Mouse (Mus musculus) CD4-positive, CD25-positive, alpha-beta regulatory T cell, adult 2 months (primary cell): ENCODE data around the gene Fstl4.
"Not testable (repeated sequence)": the region's sequence is repeated elsewhere in the genome, so short reads cannot be mapped to it uniquely, and the experiment has no call there.

ENCODE experiments used
- DNase-seq: peaks from one replicate; pipeline ENCODE4 v3.0.0-alpha.2; 2012; ENCODE audit warnings: low read depth, low spot score

Fstl4 gene

DNA sequence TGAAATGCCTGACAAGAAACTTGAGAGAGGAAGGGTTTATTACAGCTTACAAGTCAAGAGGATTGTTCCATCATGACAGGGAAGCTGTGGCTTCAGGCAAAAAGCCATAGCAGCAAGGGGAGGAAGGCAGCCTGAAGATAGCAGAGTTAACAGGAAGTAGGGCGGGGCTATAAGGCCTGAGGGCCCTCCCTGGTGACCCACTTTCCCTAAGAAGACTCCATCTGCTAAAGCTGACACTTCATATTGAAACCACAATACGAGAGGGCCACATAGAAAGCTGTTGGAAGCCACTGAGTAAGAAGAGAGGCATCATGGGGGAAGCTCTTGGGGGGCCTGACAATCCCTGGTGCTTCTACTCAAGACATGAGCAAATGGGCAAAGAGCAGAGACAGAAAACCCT, 364.2 kb downstream of the Fstl4 start:
- DNase-seq: peak; percentile 56

- DNase-seq: peak; percentile 46
Observed at GRCm38 (mm10) chr11:53132406-53133035, 368.1 kb downstream of the Fstl4 start.

GRCm38 (mm10) chr11:53136371-53136770, 371.9 kb downstream of the Fstl4 start:
- DNase-seq: no peak

DNA sequence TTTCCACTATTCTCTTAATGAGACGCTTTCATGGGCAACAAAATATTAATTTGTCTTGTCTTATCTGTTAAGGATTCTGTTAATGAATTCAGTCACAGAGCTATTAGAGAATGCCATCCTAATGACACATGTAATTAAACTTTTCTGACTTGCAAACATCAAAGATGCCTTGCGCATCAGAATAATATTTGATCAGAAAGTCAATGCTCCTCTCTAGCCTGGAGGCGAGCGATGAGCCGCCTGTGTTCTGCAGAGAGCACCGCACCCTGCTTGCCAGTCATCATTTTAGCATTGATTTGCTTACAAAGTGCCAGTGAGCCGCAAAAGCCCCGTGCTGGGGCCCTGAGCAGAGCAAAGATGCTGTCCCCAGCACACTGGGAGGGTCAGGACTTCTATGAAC, 372.9 kb downstream of the Fstl4 start:
- no peak for DNase-seq

GRCm38 (mm10) chr11:53138212-53138611, 373.8 kb downstream of the Fstl4 start:
- no peak for DNase-seq

DNA sequence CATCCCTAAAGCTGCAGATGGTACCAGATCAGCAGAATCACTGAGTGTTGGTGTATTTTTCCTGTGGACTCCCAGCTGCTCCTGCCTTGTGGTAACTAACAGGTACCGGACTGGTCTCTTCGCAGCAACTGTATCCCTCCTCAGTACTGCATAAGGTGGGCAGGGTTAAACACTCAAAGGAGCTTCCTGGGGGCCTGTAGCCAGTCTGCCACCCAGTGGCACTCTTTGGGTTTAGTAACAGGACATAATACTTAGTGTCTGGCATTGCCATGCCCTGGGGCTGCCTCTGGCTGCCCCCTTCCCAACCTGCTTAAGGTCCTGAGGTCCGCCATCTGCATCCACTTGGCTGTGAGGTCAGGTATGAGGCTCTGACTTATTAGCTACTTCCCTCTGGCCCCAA, 375.2 kb downstream of the Fstl4 start:
- DNase-seq: no peak

GRCm38 (mm10) chr11:53140196-53140595, 375.8 kb downstream of the Fstl4 start:
- DNase-seq: no peak

- no peak for DNase-seq
Observed at GRCm38 (mm10) chr11:53140722-53141400, 376.4 kb downstream of the Fstl4 start.

GRCm38 (mm10) chr11:53143522-53143921, 379.1 kb downstream of the Fstl4 start:
- no peak for DNase-seq

DNA sequence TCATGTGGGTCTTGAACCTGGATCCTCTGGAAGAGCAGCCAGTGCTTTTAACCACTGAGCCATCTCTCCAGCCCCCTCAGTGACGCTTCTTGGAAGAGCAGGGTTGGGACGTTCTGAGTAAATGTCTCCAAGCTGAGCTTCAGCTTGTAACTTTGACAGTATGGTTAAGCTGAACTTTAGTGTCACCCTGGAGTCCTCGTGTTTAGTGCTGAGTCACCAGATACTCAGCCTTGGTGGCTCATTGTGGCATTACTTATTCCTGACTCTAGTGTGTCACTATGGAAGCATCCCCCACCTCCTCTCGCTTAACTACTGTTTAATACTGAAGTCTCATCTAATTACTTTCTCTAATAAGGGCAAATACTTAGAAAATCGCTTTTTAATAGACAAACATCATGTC, 380.1 kb downstream of the Fstl4 start:
- no peak for DNase-seq

DNA sequence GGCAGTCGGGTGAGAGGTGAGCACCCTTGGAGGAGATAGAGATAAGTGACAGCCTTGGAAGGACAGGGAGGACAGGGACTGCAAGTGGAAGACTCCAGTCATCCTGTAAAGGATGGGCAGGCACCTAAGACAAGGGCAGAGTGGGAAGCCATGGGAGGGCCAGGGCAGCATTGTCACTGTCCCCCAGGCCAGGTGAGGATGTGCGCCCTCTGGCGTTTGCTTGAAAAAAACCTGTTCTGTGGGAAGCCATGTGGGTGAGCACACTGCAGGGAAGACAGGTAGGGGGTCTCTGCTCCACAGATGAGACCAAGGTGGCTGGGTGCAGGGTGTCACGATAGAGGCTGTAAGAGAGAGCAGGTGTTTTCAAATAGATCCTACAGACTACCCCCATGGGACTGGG, 381.9 kb downstream of the Fstl4 start:
- peak; percentile 54 for DNase-seq

DNA sequence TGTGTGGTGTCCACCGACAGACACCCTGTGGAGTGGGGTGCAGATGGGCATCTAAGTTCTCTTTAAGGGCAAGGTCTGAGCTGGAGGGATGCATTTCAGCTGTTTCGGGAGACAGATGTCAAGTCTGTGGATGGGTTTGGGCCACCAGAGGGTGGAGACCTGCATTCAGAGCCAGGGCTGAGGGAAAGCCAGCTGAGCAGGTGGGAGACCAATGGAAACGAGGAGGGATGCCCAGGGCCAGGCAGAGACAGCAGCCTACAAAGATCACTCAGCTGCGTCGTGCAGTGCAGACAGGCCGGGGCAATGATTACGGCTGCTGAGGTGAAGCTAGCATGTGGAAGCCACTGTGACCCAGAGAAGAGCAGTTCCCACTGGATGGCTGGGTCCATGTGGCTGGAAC, 392.0 kb downstream of the Fstl4 start:
- DNase-seq: no peak

- DNase-seq: peak; percentile 23
Observed at GRCm38 (mm10) chr11:53157621-53158259, 393.3 kb downstream of the Fstl4 start.

GRCm38 (mm10) chr11:53162385-53162784, 398.0 kb downstream of the Fstl4 start:
- no peak for DNase-seq

- DNase-seq: no peak
Observed at GRCm38 (mm10) chr11:53166478-53166877, 402.0 kb downstream of the Fstl4 start.

DNA sequence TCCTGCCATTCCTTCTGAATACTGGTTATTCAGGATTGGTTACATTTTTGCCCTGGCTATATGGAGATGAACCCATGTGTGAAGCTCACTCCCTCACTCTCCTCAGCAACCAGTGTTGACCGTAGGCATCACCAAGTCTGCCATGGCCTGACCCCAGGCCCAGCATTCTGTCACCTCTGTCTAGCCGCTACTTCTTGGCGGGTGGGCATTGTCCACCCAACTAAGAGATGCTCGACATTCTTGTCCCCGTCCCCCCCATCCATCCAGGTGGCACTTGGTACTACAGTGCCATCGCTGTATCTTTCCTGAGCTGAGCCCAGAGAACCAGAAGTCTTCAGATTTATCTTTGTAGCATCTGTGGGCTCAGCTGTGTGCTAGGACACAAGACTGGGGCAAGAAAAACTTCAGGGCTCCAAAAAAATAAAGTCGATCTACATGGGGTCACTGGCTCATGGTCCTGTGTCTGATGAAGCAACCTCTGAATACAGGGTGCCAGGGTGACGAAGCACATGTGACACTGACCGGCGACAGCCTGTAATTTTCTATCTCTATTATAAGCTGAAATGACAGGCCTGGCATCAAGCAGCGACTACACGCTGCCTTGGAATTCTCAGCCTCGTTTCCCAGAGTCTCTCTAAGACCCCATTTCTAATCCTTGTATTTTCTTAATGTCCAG, 417.9 kb downstream of the Fstl4 start:
- DNase-seq: no peak

GRCm38 (mm10) chr11:53182858-53183257, 418.4 kb downstream of the Fstl4 start:
- DNase-seq: no peak

- DNase-seq: no peak
Observed at GRCm38 (mm10) chr11:53184046-53184445, 419.6 kb downstream of the Fstl4 start.

- no peak for DNase-seq
Observed at GRCm38 (mm10) chr11:53184698-53185097, 420.3 kb downstream of the Fstl4 start.

DNA sequence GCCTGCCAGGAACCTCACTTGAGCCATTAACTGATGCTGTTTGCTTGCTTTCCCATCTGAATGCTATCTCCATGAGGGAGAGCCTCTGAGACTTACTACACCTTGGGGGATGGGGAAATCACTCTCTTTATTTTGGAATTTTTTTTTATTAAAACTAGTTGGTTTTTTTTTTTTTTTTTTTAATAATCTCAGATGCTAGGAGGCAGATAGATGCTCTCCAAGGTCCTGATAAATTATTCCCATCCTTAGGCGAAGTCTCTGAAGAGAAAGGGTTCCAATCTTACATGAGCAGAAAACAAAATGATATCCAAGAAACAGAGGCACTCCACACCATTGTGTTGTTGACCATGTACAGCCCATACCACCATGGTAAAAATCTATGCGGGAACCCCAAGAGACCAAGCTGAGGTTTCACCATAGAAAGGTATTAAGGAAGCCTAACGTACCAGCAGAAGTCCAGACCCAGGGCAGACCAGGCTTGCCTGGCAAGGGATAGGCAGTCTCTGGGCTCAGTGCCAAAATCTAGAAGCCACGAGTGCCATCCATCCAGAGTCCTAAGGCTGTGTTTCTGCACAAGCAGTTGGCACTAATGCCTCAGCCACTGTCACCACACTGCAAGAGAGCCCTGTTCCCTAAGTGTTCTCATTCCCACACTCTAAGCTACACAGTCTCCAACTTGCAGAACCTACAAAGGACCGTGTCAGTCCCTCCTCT, 423.1 kb downstream of the Fstl4 start:
- DNase-seq: no peak

DNA sequence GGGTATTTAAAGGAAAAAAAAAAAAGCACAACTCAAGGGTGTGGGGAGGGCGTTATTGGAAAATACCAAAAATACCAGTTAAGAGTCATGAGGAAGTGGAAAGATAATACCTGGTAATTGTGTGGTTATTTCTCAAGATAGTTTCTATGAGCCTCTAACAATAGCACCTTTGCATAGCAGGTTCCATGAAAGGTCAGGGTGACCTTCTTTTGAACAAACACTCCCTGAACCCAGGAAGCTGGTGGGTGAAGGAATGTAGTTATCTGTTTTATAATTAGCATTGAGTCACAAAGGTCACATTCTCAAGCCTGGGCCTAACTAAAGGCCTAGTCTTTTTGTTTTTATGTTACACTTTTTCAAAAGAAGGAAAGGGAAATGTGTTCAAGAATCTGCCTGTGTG, 432.1 kb downstream of the Fstl4 start:
- DNase-seq: not testable (repeated sequence)

DNA sequence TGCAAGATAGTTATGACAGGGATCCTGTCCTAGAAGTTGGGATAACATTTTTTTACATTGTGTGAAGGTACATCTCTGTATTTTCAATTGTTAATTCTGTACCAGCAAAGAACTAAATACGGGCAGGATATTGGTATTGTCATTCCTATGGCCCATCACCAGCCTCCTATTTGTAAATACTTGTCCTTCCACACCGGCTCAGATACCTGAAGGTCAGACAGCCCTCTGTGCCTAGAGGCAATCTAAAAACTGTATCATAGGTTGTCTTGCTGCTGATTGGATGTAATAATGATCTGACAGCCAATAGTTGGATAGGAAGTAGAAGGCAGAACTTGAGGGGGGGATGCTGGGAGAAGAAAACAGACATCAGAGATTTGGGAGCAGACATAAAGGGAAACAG, 432.7 kb downstream of the Fstl4 start:
- no peak for DNase-seq
